Mouse (Mus musculus) kidney, adult 2 months (tissue): Measurements from ENCODE around the gene Pqlc2.

Experiments
- CTCF ChIP-seq: fragments of 200-500 bp; conservative IDR thresholded peaks from 2 replicates; pipeline ENCODE4 v1.5.1; 2011; ENCODE audit warnings: low read depth, mild to moderate bottlenecking, control low read depth, low read length, moderate library complexity, mixed read lengths; ENCODE audit not compliant: insufficient read depth, insufficient read length
- POLR2A ChIP-seq: fragments of 200-500 bp; IDR thresholded peaks from one replicate; pipeline ENCODE4 v1.6.1; 2011; ENCODE audit warnings: low read depth, low read length, control low read depth

DNA sequence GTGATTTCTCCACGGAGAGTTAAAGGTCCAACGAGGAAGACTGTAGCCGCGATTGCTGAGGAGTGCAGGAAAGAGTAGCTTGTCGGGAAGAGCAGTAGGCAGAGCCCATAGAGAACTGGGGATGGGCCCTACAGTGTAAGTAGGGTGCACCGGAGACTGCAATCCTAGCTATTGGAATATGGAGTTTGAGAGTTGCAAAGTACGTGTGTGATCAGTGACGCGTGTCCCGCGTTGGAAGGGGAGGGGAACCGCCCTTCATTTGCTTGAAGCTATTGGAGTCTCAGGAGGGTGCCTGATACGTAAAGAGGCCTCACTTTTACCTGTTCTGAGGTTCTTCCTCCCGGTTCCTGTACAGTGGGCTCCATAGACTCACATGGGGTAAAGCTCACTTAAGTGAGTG lies 1.2 kb upstream of the Pqlc2 start:
- TF ChIP-seq CTCF, result no peak
- TF ChIP-seq POLR2A, result no peak
